Mouse (Mus musculus): ENCODE measurements around the gene Bik. TPM values are rescaled to one million over a fixed set of nuclear protein-coding genes. Genes with fewer than 3 reads are reported as not detected.

The Bik gene
- polyA plus RNA-seq, 1 experiment from 2014 or later: 5.0 TPM

GRCm38 (mm10) chr15:83532606-83533005, 5.9 kb downstream of the Bik start:
- H3K27me3 ChIP-seq: peaks cover 26% of the 10 kb centered on the region
- no peak for ATAC-seq (ENCODE audit: insufficient number of reproducible peaks, low FRiP score, low TSS enrichment, low read depth)
- no peaks in the 10 kb centered on the region for H3K9me3 ChIP-seq
- 77% methylated on average over 7 of the region's 7 CpGs for WGBS
- no peak overlapping the region for H3K4me2 ChIP-seq
- no peak overlapping the region for H3K9ac ChIP-seq
- no peaks in the 10 kb centered on the region for H3K4me1 ChIP-seq
- no peak overlapping the region for H3K4me3 ChIP-seq
- no peak overlapping the region for H3K27ac ChIP-seq
- no peaks in the 10 kb centered on the region for H3K36me3 ChIP-seq

GRCm38 (mm10) chr15:83534960-83535889, 8.6 kb downstream of the Bik start:
- H3K36me3 ChIP-seq: no peaks in the 10 kb centered on the region
- no peak overlapping the region for H3K4me2 ChIP-seq
- 0 out of 2 replicates have a peak, but pooled peaks cover 4% of the 10 kb centered on the region for H3K27me3 ChIP-seq
- peaks cover 4% of the 10 kb centered on the region; the same call in 1 of the 2 replicates for H3K4me1 ChIP-seq
- WGBS: 70% methylated on average over 17 of the region's 17 CpGs
- 0 out of 2 replicates have a peak overlapping the region, but pooled peaks have one; percentile 51 for H3K27ac ChIP-seq
- no peak overlapping the region for H3K9ac ChIP-seq
- H3K9me3 ChIP-seq: no peaks in the 10 kb centered on the region
- no peak overlapping the region for H3K4me3 ChIP-seq
- no peak for ATAC-seq (ENCODE audit: insufficient number of reproducible peaks, low FRiP score, low TSS enrichment, low read depth)

GRCm38 (mm10) chr15:83535890-83536231, 9.2 kb downstream of the Bik start:
- Histone ChIP-seq H3K36me3 (no peaks in the 10 kb centered on the region), H3K4me1 (peaks cover 4% of the 10 kb centered on the region; the same call in 1 of the 2 replicates), H3K27me3 (0 out of 2 replicates have a peak, but pooled peaks cover under 1% of the 10 kb centered on the region), H3K9me3 (no peaks in the 10 kb centered on the region), H3K4me3 (no peak overlapping the region), H3K27ac (no peak overlapping the region), H3K9ac (no peak overlapping the region), H3K4me2 (no peak overlapping the region)
- no peak for ATAC-seq (ENCODE audit: insufficient number of reproducible peaks, low FRiP score, low TSS enrichment, low read depth)
- 72% methylated on average over 6 of the region's 6 CpGs for WGBS

- no peaks in the 10 kb centered on the region for H3K9me3 ChIP-seq
- 94% methylated on average over 2 of the region's 2 CpGs for WGBS
- H3K27ac ChIP-seq: no peak overlapping the region
- H3K4me3 ChIP-seq: no peak overlapping the region
- H3K27me3 ChIP-seq: no peaks in the 10 kb centered on the region
- H3K9ac ChIP-seq: no peak overlapping the region
- no peak overlapping the region for H3K4me2 ChIP-seq
- H3K36me3 ChIP-seq: no peaks in the 10 kb centered on the region
- no peak for ATAC-seq (ENCODE audit: insufficient number of reproducible peaks, low FRiP score, low TSS enrichment, low read depth)
- H3K4me1 ChIP-seq: peaks cover 4% of the 10 kb centered on the region; the same call in 1 of the 2 replicates
Observed at GRCm38 (mm10) chr15:83538855-83539254, 12.2 kb downstream of the Bik start.

DNA sequence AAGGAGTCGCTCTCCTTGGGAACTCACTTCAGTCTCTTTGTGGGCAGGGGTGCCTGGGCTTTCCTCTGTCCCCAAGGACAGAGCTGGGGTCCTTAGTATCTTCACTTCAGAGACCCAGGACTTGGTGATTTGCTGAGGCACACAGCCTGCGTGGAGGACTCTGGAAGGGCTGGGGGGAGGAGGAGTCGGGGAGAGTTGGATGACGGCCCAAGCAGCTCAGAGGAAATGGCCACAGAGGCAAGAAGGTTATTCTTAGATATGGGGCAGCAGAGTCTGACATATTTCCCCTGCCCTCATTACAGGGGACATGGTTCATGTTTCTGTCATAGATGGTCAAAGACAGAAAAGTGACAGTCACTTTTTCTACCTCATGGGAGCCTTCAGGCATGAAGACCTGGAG, 13.2 kb downstream of the Bik start:
- no peak overlapping the region for H3K4me3 ChIP-seq
- no peak overlapping the region for H3K9ac ChIP-seq
- ATAC-seq (ENCODE audit: insufficient number of reproducible peaks, low FRiP score, low TSS enrichment, low read depth): no peak
- no peaks in the 10 kb centered on the region for H3K9me3 ChIP-seq
- no peak overlapping the region for H3K27ac ChIP-seq
- H3K4me2 ChIP-seq: no peak overlapping the region
- WGBS: 57% methylated on average over 4 of the region's 4 CpGs
- no peaks in the 10 kb centered on the region for H3K27me3 ChIP-seq
- H3K4me1 ChIP-seq: peaks cover 4% of the 10 kb centered on the region; the same call in 1 of the 2 replicates
- peaks cover 1% of the 10 kb centered on the region; the same call in 1 of the 2 replicates for H3K36me3 ChIP-seq

GRCm38 (mm10) chr15:83541647-83542287, 15.1 kb downstream of the Bik start:
- no peak overlapping the region for H3K27ac ChIP-seq
- H3K27me3 ChIP-seq: no peaks in the 10 kb centered on the region
- no peak for ATAC-seq (ENCODE audit: insufficient number of reproducible peaks, low FRiP score, low TSS enrichment, low read depth)
- H3K4me3 ChIP-seq: no peak overlapping the region
- peaks cover 19% of the 10 kb centered on the region for H3K36me3 ChIP-seq
- H3K9me3 ChIP-seq: no peaks in the 10 kb centered on the region
- H3K4me1 ChIP-seq: peaks cover 4% of the 10 kb centered on the region; the same call in 1 of the 2 replicates
- WGBS: 71% methylated on average over 9 of the region's 9 CpGs
- no peak overlapping the region for H3K4me2 ChIP-seq
- no peak overlapping the region for H3K9ac ChIP-seq

GRCm38 (mm10) chr15:83546029-83546428, 19.4 kb downstream of the Bik start:
- H3K4me1 ChIP-seq: no peaks in the 10 kb centered on the region
- H3K9ac ChIP-seq: no peak overlapping the region
- no peak overlapping the region for H3K4me3 ChIP-seq
- H3K27ac ChIP-seq: no peak overlapping the region
- ATAC-seq (ENCODE audit: insufficient number of reproducible peaks, low FRiP score, low TSS enrichment, low read depth): no peak
- no peaks in the 10 kb centered on the region for H3K9me3 ChIP-seq
- H3K36me3 ChIP-seq: peaks cover 62% of the 10 kb centered on the region
- 90% methylated on average over 7 of the region's 7 CpGs for WGBS
- no peak overlapping the region for H3K4me2 ChIP-seq
- H3K27me3 ChIP-seq: no peaks in the 10 kb centered on the region

- H3K9ac ChIP-seq: no peak overlapping the region
- H3K4me1 ChIP-seq: no peaks in the 10 kb centered on the region
- no peak overlapping the region for H3K27ac ChIP-seq
- no peak for ATAC-seq (ENCODE audit: insufficient number of reproducible peaks, low FRiP score, low TSS enrichment, low read depth)
- 91% methylated on average over 8 of the region's 8 CpGs for WGBS
- H3K4me2 ChIP-seq: no peak overlapping the region
- peaks cover 71% of the 10 kb centered on the region for H3K36me3 ChIP-seq
- H3K27me3 ChIP-seq: no peaks in the 10 kb centered on the region
- no peaks in the 10 kb centered on the region for H3K9me3 ChIP-seq
- H3K4me3 ChIP-seq: no peak overlapping the region
Observed at GRCm38 (mm10) chr15:83547144-83547543, 20.5 kb downstream of the Bik start.

DNA sequence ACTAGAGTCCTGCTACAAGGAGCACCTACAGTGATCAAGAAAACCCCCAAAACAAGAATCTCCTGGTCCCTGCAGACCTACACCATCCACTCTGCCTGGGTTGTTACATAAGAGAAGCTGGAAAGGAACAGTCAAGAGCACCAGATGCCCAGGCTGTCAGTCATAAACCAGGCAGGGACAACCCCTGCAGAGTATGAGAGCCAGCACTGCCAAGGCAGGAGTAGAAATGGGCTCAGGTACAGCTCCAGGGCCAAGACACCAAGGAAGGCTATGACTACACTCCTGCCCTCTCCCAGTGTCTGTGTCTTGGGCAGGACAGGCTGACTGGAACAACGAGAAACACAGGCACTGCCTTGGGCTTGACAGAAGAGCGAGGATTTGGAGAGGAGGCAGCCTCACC, 23.5 kb downstream of the Bik start:
- Histone ChIP-seq H3K36me3 (peaks cover 80% of the 10 kb centered on the region), H3K27me3 (no peaks in the 10 kb centered on the region), H3K4me1 (peaks cover 8% of the 10 kb centered on the region), H3K4me3 (no peak overlapping the region), H3K9ac (no peak overlapping the region), H3K4me2 (no peak overlapping the region), H3K9me3 (no peaks in the 10 kb centered on the region), H3K27ac (no peak overlapping the region)
- 79% methylated on average over 2 of the region's 2 CpGs for WGBS
- no peak for ATAC-seq (ENCODE audit: insufficient number of reproducible peaks, low FRiP score, low TSS enrichment, low read depth)

GRCm38 (mm10) chr15:83553831-83554230, 27.2 kb downstream of the Bik start:
- Histone ChIP-seq H3K4me2 (no peak overlapping the region), H3K9me3 (no peaks in the 10 kb centered on the region), H3K4me3 (no peak overlapping the region), H3K36me3 (peaks cover 44% of the 10 kb centered on the region), H3K9ac (no peak overlapping the region), H3K4me1 (peaks cover 12% of the 10 kb centered on the region), H3K27ac (no peak overlapping the region), H3K27me3 (no peaks in the 10 kb centered on the region)
- ATAC-seq (ENCODE audit: insufficient number of reproducible peaks, low FRiP score, low TSS enrichment, low read depth): no peak

GRCm38 (mm10) chr15:83555161-83555974, 28.7 kb downstream of the Bik start:
- Histone ChIP-seq H3K4me3 (peak overlapping the region; percentile 83), H3K4me1 (peaks cover 12% of the 10 kb centered on the region), H3K9ac (peak overlapping the region; percentile 95), H3K27ac (peak overlapping the region; percentile 93), H3K4me2 (peak overlapping the region; percentile 86), H3K9me3 (no peaks in the 10 kb centered on the region), H3K27me3 (no peaks in the 10 kb centered on the region), H3K36me3 (peaks cover 29% of the 10 kb centered on the region)
- ATAC-seq (ENCODE audit: insufficient number of reproducible peaks, low FRiP score, low TSS enrichment, low read depth): peak; percentile 76
- under 1% methylated on average over 72 of the region's 74 CpGs for WGBS

Measured in limb, embryonic 15.5 days (tissue).